Mouse (Mus musculus): ENCODE results near the gene Actbl2. TPM values are rescaled to one million over a fixed set of nuclear protein-coding genes. Genes with fewer than 3 reads are reported as not detected.

Actbl2 gene
- polyA plus RNA-seq, 1 experiment from 2014 or later, result not detected

DNA sequence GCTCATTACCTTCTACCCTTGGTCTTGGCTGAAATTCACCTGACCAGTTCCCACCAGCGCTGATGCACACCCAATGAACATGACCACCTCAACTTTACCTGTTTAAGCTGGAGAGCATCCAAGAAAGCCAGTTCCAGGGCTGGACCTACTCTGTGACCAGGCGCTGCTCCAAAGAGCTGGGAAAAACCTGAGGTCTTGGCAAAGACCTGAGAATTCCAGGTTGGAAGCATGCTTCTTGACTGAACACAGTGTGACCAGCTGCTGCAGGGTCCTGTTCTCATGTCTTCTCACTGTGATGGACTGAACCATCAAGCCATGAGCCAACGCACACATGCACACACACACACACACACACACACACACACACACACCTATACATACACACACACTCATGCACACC, 46.0 kb downstream of the Actbl2 start:
- no peak for ATAC-seq
- POLR2A ChIA-PET, result interaction anchor here (0.7 kb wide), 1 partner anchor 358 kb away, joined by 4 read pairs; no protein-coding TSS in a partner anchor
- no peak for DNase-seq (ENCODE audit: low read depth, low spot score)
- TF ChIP-seq CTCF (IDR thresholded peaks at IDR 0.05), result no peak
- in situ Hi-C loops (cut with MboI; ENCODE audit: low pct_unique_long_range_greater_than_20kb), result no loop called here
- H3K27me3 ChIP-seq, result no peaks in the 10 kb centered on the region
- CTCF ChIA-PET, result no interaction called here

DNA sequence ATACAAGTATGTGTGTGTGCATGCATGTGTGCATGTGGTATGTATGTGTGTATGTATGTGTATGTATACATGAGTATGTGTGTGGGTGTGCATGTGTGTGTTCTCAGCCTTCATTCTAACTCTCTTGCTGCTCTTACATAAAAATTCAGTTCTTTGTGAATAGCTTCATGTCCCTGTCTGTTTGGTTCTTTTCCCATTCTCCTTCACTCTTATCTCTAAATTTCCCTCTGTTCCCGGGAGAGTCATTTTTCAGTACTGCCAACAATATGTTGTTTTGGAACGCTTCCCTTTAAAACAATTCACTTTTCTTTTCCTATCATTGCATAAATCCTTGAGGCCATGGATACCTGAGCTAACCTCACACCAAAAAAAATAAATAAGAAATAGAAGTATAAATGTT, 46.6 kb downstream of the Actbl2 start:
- no peak for TF ChIP-seq CTCF (IDR thresholded peaks at IDR 0.05)
- ATAC-seq (no peak), DNase-seq (ENCODE audit: low read depth, low spot score) (no peak)
- H3K27me3 ChIP-seq, result no peaks in the 10 kb centered on the region
- in situ Hi-C loops (cut with MboI; ENCODE audit: low pct_unique_long_range_greater_than_20kb), result no loop called here
- POLR2A ChIA-PET, result no interaction called here
- CTCF ChIA-PET, result no interaction called here

- ATAC-seq, result no peak
- POLR2A ChIA-PET, result no interaction called here
- no peaks in the 10 kb centered on the region for H3K27me3 ChIP-seq
- CTCF ChIA-PET, result interaction anchor here (1.2 to 1.5 kb wide), 2 partner anchors 9 to 20 kb away, joined by 3 read pairs; no protein-coding TSS in a partner anchor
- TF ChIP-seq CTCF (IDR thresholded peaks at IDR 0.05), result no peak
- in situ Hi-C loops (cut with MboI; ENCODE audit: low pct_unique_long_range_greater_than_20kb), result no loop called here
- no peak for DNase-seq (ENCODE audit: low read depth, low spot score)
Measured at GRCm38 (mm10) chr13:111304194-111304593, 49.4 kb downstream of the Actbl2 start.

- in situ Hi-C loops (cut with MboI; ENCODE audit: low pct_unique_long_range_greater_than_20kb), result no loop called here
- no peaks in the 10 kb centered on the region for H3K27me3 ChIP-seq
- ATAC-seq (no peak), DNase-seq (ENCODE audit: low read depth, low spot score) (no peak)
- POLR2A ChIA-PET, result interaction anchor here (0.6 kb wide), 1 partner anchor 104 kb away, joined by 3 read pairs; no protein-coding TSS in a partner anchor
- no peak for TF ChIP-seq CTCF (IDR thresholded peaks at IDR 0.05)
- CTCF ChIA-PET, result interaction anchor here (1.2 to 1.7 kb wide), 3 partner anchors 10 to 19 kb away, joined by 3 to 6 read pairs (median 3); no protein-coding TSS in a partner anchor
Measured at GRCm38 (mm10) chr13:111304736-111305135, 49.9 kb downstream of the Actbl2 start.

Other genes starting within 250 kb of the Actbl2 start
- gene Gpbp1, start 235.1 kb downstream of the Actbl2 start, polyA plus RNA-seq (2021), result 84.8 TPM